Mouse (Mus musculus) olfactory bulb, adult 2 months (tissue): ENCODE measurements around the gene F2r. TPM values are rescaled to one million over a fixed set of nuclear protein-coding genes. Genes with fewer than 3 reads are reported as not detected.

Experiments used
- H3K27ac ChIP-seq: fragments of 200-500 bp; 2 replicates; pipeline ENCODE4 v1.5.1; 2012; ENCODE audit warnings: low read depth, low read length; ENCODE audit not compliant: insufficient read depth
- H3K4me1 ChIP-seq: fragments of 200-500 bp; 2 replicates; pipeline ENCODE4 v1.6.1; 2012; ENCODE audit warnings: low read length; ENCODE audit not compliant: control insufficient read depth, insufficient read depth
- H3K4me3 ChIP-seq: fragments of 200-500 bp; 2 replicates; pipeline ENCODE4 v1.5.1; 2012; ENCODE audit warnings: mild to moderate bottlenecking, low read depth, low read length, moderate library complexity; ENCODE audit not compliant: insufficient read depth
- CTCF ChIP-seq: fragments of 200-500 bp; IDR thresholded peaks from 2 replicates; pipeline ENCODE4 v1.5.1; 2012; ENCODE audit warnings: low read depth, mild to moderate bottlenecking, low read length, moderate library complexity; ENCODE audit not compliant: insufficient read depth
- POLR2A ChIP-seq: fragments of 200-500 bp; IDR thresholded peaks from 2 replicates; pipeline ENCODE4 v1.6.1; 2012; ENCODE audit warnings: mild to moderate bottlenecking, low read depth, low read length, moderate library complexity; ENCODE audit not compliant: insufficient read depth
- whole genome bisulfite sequencing: fragments of 180-500 bp; shearing (Covaris S2); methylation state at CpG from one replicate; pipeline ENCODE4 v1.1.7; 2018; 5-methylcytosine and 5-hydroxymethylcytosine counted together
- polyA plus RNA-seq: library from polyadenylated mRNA; stranded (reverse); fragments of >200 nt; gene quantifications from 2 replicates; pipeline ENCODE4 v1.2.4, GENCODE M21; 2012; ENCODE audit warnings: low replicate concordance; ENCODE audit not compliant: missing spikeins, insufficient read depth, insufficient read length

F2r gene
- polyA plus RNA-seq, 1 experiment: not detected

DNA sequence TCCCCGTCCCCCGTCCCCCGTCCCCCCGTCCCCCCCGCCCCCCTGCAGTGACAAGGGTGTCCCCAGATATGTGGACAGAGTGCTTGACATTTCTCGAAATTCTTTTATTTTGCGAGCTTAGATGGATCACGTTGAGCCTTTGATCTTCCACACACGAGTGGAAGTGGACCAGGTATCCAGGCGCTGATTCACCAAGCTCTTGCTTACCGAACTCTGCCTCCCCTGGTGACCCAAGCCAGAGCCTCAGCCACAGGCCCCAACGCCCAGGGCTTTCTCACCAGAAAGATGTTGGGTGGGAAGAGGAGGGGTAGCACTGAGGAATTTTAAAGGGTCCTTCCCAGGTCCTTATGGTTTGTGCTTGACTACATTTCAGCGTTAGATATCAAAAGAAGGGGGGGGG lies 572 bp upstream of the F2r start:
- TF ChIP-seq POLR2A (no peak), CTCF (no peak)
- WGBS: 21% methylated on average over 13 of the region's 13 CpGs
- H3K27ac ChIP-seq: no peak overlapping the region
- H3K4me1 ChIP-seq: peaks cover 5% of the 10 kb centered on the region
- peak overlapping the region; percentile 81; the same call in 1 of the 2 replicates for H3K4me3 ChIP-seq

DNA sequence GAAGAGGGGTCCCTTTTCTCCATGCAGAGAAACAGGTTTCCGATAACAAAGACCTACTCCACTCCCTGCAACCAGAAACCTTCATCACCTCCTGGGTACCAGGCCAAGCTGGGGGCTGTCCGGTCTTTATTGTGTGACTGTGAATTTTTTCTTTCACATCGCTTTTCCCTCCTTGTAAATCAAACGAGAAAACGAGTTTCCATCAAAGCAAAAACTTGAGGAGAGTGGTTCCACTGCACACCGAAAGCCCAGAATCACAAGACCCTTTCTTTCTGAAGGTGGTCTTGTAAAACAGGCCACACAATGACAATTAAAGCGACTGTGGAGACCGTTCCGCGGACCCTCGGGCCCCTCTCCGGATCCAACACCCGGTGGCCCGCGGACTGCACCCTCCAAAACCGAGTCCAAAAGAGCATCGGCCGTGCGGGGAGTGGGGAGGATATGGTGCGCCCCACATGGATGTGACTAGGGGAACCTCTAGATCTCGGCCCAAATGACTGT lies 566 bp downstream of the F2r start:
- WGBS: 8% methylated on average over 21 of the region's 21 CpGs
- Histone ChIP-seq H3K4me1 (peaks cover 5% of the 10 kb centered on the region), H3K4me3 (peak overlapping the region; percentile 81), H3K27ac (no peak overlapping the region)
- TF ChIP-seq POLR2A (no peak), CTCF (no peak)

DNA sequence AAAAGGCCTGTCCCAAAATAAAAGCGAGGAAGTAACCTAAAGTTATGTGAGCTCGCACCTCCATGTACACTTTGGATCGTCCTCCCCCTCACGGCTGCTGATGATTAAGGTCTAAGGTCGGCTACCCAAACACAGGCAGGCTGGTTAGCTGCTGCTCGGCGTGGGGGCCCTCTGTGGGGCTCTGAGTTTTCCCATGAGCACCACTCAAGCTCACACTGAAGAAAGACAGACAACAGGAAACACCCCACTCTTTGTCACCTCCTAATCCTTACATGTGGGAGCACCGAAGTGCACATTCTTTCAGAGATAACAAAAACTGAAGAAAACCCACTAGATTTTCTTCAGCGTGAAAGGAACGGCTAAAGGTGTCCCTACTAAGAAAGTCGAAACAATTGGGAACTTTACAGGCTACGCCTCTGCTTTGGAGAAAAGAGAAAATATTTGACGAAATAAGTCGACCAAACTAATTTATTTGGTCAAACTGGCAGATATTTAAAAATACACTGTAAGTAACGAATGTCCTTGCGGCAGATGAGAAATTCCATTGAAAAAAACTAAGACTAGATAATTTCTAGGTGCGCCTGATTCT lies 1.1 kb downstream of the F2r start:
- H3K4me3 ChIP-seq: 0 out of 2 replicates have a peak overlapping the region, but pooled peaks have one; percentile 81
- TF ChIP-seq CTCF: no peak
- TF ChIP-seq POLR2A: no peak
- 61% methylated on average over 17 of the region's 17 CpGs for WGBS
- no peak overlapping the region for H3K27ac ChIP-seq
- H3K4me1 ChIP-seq: peaks cover 5% of the 10 kb centered on the region

DNA sequence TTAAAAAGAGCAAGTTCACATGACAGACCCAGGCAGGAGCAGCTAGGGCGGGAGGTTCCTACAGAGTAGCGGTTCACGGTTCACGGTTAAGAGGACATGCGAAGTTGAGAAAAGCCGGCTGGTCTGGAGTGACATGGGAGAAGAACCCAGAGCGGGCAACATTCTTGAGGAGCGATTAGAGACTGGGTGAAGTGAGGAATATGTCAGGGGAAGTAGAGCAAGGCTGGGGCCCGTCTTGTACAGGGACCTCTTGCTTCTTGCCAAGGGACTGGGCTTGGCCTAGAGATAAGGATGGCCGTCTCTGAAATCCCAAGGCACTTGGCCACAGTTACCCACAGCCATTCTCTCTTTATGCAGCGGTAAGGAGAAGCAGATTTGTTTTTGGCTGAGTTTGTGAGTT lies 1.8 kb downstream of the F2r start:
- Histone ChIP-seq H3K4me3 (no peak overlapping the region), H3K27ac (no peak overlapping the region), H3K4me1 (peaks cover 5% of the 10 kb centered on the region)
- WGBS: 90% methylated on average over 11 of the region's 11 CpGs
- TF ChIP-seq POLR2A (no peak), CTCF (no peak)

DNA sequence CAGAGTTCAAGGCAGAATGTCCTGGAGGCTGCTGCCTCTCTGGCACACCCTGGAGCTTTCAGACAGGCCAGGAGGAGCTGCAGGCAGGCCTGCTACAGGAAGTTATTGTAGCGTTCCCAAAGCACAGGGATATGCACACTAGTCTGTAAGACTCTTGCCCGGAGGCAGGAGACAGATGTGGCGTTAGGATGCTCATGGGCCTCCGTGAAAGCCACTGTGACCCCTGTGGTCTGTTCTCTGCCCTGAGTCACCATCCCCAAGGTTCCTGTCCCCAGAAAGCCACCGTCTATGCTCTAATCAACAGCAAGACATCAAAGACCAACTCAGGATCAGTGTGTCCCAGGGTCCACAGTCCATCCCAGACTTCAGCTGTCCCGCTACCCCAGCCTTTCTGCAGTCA lies 3.5 kb downstream of the F2r start:
- no peak for TF ChIP-seq CTCF
- no peak for TF ChIP-seq POLR2A
- H3K4me1 ChIP-seq: peaks cover 5% of the 10 kb centered on the region
- WGBS: 91% methylated on average over 6 of the region's 6 CpGs

DNA sequence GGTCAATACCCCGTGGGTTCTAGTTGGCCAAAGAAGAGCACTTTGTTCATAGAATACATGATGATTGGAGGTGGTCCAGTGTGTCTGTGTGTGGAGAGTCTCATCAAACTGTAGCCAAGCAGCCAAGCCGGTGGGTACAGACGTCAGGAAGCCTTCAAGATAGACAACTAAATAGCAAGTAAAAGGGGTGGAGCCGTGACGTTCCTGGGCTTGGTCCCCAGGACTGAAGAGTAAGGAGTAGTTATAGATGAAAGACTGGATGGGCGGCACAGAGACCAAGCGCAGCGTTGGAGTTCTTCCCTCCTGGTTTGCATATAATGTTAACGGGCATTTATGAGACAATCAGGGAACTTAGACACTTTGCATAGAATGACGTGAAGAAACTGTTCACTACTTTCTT lies 6.0 kb downstream of the F2r start:
- 86% methylated on average over 10 of the region's 10 CpGs for WGBS
- TF ChIP-seq CTCF: no peak
- no peak for TF ChIP-seq POLR2A
- H3K27ac ChIP-seq: no peak overlapping the region
- H3K4me1 ChIP-seq: no peaks in the 10 kb centered on the region
- H3K4me3 ChIP-seq: no peak overlapping the region

More for the DNA sequence above, 3.5 kb downstream of the F2r start:
- H3K4me3 ChIP-seq: no peak overlapping the region
- H3K27ac ChIP-seq: no peak overlapping the region

DNA sequence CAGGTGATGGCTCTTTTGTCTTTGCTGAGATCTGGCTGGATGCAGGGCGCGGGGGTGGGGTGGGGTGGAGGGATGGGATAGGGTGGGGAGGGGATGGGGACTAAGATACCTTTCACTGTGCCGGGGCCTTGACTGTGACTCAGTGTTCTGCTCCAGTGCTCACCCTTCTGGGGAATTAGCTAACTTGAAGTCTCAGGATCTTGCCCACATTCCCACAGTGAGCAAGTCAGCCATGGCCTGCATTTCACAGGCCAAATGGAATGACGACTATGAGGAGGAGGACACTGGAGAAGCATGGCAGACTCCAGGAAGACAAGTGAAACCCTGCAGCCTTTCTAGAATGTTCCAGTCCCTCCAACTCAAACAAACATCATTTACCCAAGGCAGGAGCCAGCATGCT lies 6.5 kb downstream of the F2r start:
- Histone ChIP-seq H3K27ac (no peak overlapping the region), H3K4me3 (no peak overlapping the region), H3K4me1 (no peaks in the 10 kb centered on the region)
- 88% methylated on average over 4 of the region's 4 CpGs for WGBS
- TF ChIP-seq CTCF: no peak
- no peak for TF ChIP-seq POLR2A

DNA sequence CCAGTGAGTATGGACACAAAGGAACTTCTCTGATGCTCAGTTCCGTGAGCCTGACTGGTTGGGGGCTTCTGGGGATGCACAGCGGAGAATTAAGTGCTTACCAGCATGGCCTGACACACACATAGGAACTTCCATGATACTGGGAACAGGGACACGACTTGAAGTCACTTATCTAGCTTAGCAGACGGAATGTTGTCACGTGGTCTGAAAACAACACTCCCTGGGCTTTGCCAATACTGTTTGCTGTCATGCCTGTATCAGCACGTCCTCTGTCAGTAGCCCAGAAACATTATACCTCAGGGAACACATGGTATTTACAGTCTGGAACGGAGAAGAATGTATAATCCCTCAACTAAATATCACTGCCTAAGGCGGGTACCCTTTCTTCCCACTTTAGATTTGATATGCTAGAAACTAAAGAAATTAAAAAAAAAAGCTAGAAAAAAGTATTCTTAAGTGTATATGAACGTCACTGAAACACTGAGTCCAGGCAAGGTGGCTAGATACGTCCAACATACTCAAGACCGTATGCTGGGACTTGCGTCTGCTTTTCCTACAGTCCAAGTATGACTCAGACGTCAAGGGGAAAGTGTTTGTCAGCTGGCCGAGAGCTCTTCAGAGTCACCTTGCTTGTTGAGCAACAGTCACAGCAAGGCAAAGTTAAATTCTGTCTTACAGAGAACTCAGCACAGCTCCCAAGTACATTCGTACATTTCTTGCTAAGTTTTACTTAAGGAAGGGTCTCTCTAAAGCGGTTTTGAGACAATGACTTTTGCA lies 7.3 kb downstream of the F2r start:
- WGBS: 92% methylated on average over 16 of the region's 16 CpGs
- no peak for TF ChIP-seq POLR2A
- no peak for TF ChIP-seq CTCF

DNA sequence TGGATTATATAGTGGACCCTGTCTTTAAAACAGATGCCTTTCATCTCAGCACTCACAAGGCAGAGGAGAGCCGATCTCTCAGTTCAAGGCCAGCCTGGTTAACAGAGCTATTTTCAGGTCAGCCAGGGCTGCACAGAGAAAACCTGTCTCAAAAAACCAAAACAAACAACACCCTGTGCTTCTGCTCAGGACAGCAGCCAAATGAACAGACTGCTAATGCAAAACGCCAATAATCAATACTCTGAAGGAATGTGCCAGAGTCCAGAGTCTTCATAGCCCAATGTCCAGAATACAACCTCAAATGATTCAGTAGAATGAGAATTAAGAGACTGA lies 9.2 kb downstream of the F2r start:
- Histone ChIP-seq H3K27ac (no peak overlapping the region), H3K4me3 (no peak overlapping the region), H3K4me1 (no peaks in the 10 kb centered on the region)
- no peak for TF ChIP-seq POLR2A
- no peak for TF ChIP-seq CTCF
- 89% methylated on average over 2 of the region's 2 CpGs for WGBS

More for the DNA sequence above, 7.3 kb downstream of the F2r start:
- Histone ChIP-seq H3K27ac (no peak overlapping the region), H3K4me1 (no peaks in the 10 kb centered on the region), H3K4me3 (no peak overlapping the region)
